Mouse (Mus musculus): ENCODE measurements around the gene Gja8. TPM values are rescaled to one million over a fixed set of nuclear protein-coding genes. Genes with fewer than 3 reads are reported as not detected.

Gene Gja8
- not detected in 2 replicates for polyA plus RNA-seq (2012; rRNA removed)

DNA sequence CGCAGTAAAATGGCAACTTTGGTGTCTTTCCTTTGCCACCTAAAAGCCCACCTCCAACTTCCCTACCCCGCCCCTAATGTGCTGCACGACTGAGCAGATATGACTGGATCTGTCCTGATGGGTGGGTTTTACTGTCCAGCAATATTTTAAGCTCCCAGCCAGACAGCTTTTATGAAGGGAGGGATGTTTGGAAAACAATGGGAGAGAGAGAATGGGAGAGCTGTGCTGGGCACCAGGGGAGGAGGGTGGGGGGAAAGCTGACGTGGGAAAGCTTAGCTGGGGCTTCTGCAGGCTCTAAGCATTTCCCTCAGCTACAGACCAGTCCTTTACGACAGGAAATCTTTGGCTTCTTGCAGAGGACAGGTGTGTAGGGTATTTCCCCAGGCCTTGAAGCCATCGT, at the start of gene Gja8:
TSS of gene Gja8 (minus strand) at position 101 of the 400 bp plus-strand sequence.

DNA sequence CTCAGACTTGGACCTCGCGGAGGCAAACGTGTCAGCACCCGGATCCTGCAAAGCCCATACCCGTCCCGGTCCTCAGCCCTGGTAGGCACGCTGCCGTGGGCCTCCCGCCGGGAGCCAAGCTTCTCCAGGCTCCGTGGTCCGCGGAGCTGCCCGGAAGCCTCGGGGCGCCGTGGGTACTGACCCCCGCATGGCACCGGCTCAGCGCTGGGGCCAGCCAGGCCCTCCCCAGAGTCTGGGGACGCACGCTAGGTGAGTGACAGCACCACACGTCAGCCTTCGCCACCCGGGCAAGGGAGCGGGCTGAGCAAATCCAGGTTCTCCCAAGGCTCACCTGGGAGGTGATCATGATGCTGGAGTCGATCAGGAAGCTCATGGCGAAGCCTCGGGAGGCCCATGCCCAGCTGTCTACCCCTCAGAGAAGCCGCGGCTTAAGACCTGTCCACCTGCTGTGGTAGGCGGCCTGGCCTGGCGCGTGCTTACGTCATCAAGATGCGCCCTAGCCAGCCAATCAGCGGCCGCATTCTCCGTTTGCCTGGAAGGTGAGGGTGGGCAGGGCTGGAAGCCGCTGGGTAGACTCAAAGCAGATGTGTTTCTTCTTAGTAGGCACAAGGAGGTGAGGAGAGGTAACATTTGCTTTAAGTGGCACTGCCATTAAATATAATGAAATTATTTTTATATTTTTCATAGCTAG, 20.8 kb downstream of the Gja8 start, which contains the start of gene Gpr89:
TSS of gene Gpr89 (minus strand) at position 496 of the 691 bp plus-strand sequence.

DNA sequence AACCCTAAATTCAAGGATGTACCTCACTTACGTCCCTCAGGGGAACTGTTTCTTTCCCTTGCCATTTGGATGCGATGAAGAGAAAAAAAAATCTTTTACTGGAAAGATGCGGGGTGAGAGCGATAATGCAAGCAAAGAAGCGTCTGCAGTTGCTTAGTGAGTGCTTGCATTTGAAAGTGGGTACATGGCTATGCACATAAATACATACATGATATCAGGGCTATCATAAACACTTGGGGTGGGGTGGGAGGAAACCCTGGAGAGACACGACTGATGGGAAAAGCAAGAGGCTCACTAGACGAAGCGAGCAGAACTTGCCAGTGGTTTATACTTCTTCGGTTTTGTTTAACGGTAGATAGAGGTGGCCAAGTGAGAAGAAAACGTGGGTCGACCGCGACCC, 21.4 kb downstream of the Gja8 start, which contains the start of gene Gja5:
TSS of gene Gja5 (plus strand) at position 301 of the 400 bp plus-strand sequence.

Other genes with a start within 250 kb of the Gja8 start
- 4.6 and 5.6 TPM in 2 replicates for gene Pias3, start 229.6 kb downstream of the Gja8 start, polyA plus RNA-seq (2012; rRNA removed)
- 0.45 and 0.60 TPM in 2 replicates for gene Nudt17, start 217.5 kb downstream of the Gja8 start, polyA plus RNA-seq (2012; rRNA removed)
- 20.9 and 23.9 TPM in 2 replicates for gene Polr3c, start 198.4 kb downstream of the Gja8 start, polyA plus RNA-seq (2012; rRNA removed)
- gene Rnf115, start 198.4 kb downstream of the Gja8 start, polyA plus RNA-seq (2012; rRNA removed), result 11.8 and 14.6 TPM in 2 replicates
- 6.7 and 6.9 TPM in 2 replicates for gene Pdzk1, start 96.7 kb downstream of the Gja8 start, polyA plus RNA-seq (2012; rRNA removed)
- 0.05 and 0.19 TPM in 2 replicates for gene Cd160, start 96.7 kb downstream of the Gja8 start, polyA plus RNA-seq (2012; rRNA removed)
- gene Gja5, start 21.3 kb downstream of the Gja8 start, polyA plus RNA-seq (2012; rRNA removed), result 1.5 and 1.9 TPM in 2 replicates
- 4.8 and 5.7 TPM in 2 replicates for gene Gpr89, start 20.7 kb downstream of the Gja8 start, polyA plus RNA-seq (2012; rRNA removed)
- 8.6 and 11.5 TPM in 2 replicates for gene Acp6, start 232.8 kb upstream of the Gja8 start, polyA plus RNA-seq (2012; rRNA removed)

Data from liver, embryonic 14 days (tissue).